Mouse (Mus musculus) heart, postnatal 36 days (tissue): ENCODE results near the gene Inava. TPM values are rescaled to one million over a fixed set of nuclear protein-coding genes. Genes with fewer than 3 reads are reported as not detected.

Source experiments
- DNase-seq, 2 experiments: peaks; one replicate each; pipeline ENCODE4 v3.0.0; 2021 to 2022
- intact Hi-C: fragments of 180-260 bp; cut with DNase I; formaldehyde crosslinking; loops from one replicate; pipeline ENCODE4 v1.15.1; 2025
- total RNA-seq, 2 experiments: library from RNA; stranded (reverse); gene quantifications; 2 replicates each; pipeline ENCODE4 v1.2.3; 2021

The Inava gene
- total RNA-seq, 2 experiments from 2014 or later = not detected

DNA sequence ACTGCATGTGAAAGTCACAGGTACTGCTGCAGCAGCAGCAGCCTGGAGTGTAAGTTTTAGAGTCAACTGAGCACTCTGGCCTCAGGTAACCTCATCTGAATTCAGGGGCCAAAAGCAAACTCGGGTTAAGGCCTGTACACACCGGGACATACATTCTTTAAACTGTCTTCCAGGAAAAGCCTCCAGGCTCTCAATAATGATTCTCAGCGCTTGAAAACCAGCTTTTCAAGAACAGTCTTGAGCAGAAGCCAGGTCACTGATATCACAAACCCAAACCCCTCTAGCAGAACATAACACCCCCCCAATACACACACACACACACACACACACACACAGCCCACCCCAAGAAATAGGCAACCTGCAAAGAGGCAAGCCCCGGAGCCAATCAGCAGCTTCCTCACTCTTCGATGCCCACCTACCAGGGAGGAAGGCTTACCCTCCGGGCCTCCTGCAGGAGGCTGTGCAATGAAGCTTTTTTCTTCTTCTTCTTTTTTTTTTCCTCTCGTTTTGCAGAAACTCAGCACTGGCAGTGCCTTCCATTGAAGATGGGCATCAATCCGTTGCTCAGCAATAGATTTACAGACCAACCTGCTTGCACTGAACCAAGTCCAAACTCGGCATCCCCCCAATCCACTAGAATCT lies 1.7 kb downstream of the Inava start:
- DNase-seq = no peak

GRCm38 (mm10) chr1:136231596-136231995 lies 2.5 kb downstream of the Inava start:
- intact Hi-C loops = no loop called here
- no peak for DNase-seq

More for the DNA sequence above, 1.7 kb downstream of the Inava start:
- intact Hi-C loops = no loop called here

DNA sequence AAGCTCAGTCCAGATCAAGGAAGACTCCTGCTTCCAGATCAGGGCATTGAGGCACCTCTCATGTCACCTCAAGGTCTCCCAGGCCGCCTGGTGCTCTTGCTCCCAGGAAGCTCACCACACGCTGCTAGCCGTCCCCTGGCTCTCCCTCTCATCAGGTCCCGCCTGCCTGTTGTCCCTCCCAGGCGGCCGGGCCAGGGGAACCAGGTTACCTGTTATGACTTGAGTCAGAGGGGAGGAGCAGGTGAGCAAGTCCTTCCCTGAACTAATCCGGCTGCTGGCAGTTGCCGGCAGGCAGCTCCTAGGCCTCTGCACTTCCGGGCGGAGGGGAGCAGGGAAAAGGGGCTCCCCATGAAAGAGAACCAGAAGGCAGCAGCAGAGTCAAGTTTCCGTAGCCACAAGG lies 3.9 kb downstream of the Inava start:
- DNase-seq = no peak
- intact Hi-C loops = no loop called here

DNA sequence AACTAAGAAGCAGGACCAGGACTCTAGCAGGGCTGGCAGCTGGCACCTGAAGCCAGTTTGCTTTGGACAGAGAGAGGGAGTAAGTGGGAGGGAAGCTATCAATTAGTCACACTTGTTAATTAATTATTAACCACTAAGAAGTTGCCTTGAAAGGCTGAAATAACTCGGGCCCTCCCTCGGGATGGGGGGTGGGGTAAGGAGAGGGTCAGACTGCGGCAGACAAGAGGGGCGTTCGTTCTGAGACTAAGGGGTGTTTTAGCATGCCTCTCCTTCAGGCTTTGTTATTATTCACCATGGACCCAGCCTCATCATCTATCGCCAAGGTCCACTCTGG lies 5.1 kb downstream of the Inava start:
- intact Hi-C loops = no loop called here
- no peak for DNase-seq

DNA sequence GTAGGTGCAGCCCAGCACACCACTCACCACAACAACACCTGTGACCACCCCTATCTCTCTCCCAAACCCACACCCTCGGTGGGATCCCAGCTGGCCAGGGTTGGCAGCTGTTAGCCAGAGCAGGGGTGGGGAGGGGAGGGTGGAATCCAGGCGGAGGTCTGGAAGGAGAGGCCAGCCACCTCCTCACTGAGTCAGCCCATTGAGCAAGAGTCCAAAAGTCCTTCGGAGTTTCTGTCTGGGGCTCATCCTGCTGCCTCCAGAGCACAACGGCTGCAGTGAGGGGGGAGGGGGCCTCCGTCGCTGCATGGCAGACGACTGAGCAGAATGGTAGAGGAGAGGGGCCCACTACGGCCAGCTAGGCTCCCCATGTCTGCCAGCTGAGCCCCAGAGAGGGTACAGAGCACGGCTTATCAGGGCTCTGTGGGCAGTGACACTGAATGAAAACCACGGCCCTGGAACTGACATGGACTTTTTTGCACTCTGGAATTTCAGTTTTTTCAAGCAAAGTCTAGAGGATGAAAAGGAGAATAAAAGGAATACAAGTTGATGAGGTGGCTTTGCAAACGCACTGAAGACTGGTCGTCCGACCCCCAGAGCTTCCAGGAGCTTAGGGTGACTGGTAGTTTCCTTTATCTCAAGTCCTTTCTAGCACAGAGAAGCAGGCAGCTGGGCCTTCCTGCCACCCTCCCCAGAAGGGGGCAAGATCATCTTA lies 5.6 kb downstream of the Inava start:
- intact Hi-C loops = no loop called here
- peak in 1 of 2 experiments; percentile 5 for DNase-seq

DNA sequence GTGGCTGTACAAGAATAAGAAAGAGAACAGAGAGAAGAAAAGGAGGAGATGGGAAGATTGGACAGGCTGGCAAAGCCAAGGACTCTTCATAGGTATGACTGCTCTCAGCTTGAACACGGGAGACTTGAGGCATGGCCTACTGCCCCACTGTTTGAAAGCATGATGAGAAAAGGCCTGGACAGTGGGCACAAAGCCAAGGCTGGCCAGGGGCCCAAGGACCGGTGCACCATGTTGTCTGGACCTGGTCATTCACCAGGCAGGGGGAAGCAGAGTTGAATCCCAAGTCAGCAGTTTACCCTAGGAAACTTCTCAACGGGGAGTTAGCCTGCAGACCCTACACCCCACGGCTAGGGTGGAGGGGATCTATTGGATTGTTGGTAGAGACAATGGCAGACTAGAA lies 6.2 kb downstream of the Inava start:
- DNase-seq = peak in 1 of 2 experiments; percentile 8
- intact Hi-C loops = no loop called here

- no peak for DNase-seq
- intact Hi-C loops = no loop called here
Measured at GRCm38 (mm10) chr1:136226626-136227025, 7.4 kb downstream of the Inava start.

GRCm38 (mm10) chr1:136225846-136226245 lies 8.2 kb downstream of the Inava start:
- DNase-seq = no peak
- intact Hi-C loops = no loop called here

- intact Hi-C loops = no loop called here
- DNase-seq = no peak
Measured at GRCm38 (mm10) chr1:136223758-136224342, 10.2 kb downstream of the Inava start.

GRCm38 (mm10) chr1:136222386-136222785 lies 11.7 kb downstream of the Inava start:
- intact Hi-C loops = no loop called here
- DNase-seq = no peak

DNA sequence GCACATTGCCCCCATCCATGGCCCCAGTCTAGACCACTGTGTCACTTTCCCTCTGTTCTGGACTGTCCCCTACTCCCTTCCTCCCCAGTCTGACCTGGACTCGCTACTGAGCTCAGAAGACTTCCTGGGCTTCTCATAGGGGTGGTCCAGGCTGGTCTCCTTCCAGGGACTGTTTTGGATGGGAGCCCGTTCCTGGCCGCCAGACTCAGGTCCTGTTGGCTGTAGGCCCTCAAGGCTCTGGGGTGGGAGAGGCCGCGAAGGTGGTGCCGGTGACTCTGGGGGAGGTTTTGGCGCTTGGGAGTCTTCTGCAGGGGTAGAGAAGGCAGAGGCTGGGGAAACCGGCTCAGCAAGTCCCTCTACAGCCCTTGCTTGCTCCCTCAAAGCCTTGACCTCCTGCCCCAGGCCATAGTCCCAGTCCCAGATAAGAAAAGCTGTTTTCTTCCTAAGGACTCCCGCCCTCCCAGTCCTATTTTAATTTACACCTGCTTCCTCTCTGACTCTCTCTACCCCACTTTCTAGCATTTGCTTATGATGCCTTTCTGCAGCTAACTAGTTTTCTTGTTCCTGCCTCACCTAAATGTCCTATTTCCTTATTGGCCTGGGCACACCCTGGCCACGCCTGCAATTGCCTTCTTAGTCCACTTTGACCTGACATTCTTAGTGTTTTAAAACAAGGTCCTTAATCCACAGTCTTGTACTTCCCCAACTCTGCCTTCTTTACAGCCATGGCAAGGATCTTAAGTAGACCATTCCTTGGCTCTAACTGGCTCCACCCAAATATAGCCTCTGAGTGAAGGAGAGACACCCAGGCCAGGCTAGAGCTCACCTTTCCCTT lies 13.8 kb downstream of the Inava start:
- DNase-seq = no peak
- intact Hi-C loops = no loop called here

GRCm38 (mm10) chr1:136214304-136214703 lies 19.8 kb downstream of the Inava start:
- intact Hi-C loops = no loop called here
- no peak for DNase-seq

GRCm38 (mm10) chr1:136212803-136213202 lies 21.3 kb downstream of the Inava start, which contains the start of gene Mroh3:
Gene Mroh3, minus strand, starts transcription at chr1:136212828.
- intact Hi-C loops = loop anchor here (2.0 kb wide), 1 partner anchor 42 kb away; no protein-coding TSS in a partner anchor
- peak in 1 of 2 experiments; percentile 18 for DNase-seq

DNA sequence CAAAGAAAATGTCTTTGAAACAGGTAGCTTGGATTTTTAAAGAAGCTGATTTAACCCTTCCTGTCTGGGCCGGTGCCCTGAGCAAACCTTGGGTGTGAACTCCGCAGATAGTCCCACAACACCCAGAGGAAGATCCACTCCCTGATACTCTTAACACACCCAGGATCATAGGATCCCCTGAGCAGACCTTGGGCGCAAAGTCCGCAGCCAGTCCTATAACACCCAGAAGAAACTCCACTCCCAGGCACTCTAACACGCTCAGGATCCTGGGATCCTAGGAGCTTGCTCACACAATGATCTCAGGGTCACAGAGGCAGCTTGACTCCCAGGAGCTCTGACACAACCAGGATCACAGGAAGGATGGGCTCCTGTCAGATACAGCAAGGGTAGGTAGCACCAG lies 44.0 kb downstream of the Inava start:
- DNase-seq = no peak
- intact Hi-C loops = no loop called here

GRCm38 (mm10) chr1:136179511-136180001 lies 54.5 kb downstream of the Inava start:
- intact Hi-C loops = no loop called here

DNA sequence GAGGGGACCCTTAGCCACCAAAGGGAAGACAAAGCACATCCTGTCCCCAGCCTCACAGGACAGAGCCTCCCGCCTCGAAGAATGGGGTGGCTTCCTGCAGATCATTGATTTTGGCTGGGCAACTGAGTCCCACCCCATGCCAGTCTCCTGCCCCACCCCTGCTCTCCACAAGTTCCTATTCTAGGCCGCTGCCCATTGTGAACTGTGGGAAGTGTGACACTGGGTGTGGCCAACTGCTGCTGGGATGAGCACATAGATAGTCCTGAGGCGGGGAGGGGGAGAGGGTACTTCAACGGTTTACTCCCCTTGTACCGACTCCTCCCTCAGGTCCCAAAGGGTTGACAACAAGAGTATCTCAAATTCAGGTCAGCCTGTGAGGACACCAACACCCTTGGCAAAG lies 55.3 kb downstream of the Inava start:
- DNase-seq = no peak
- intact Hi-C loops = no loop called here

More at GRCm38 (mm10) chr1:136179511-136180001, 54.5 kb downstream of the Inava start:
- DNase-seq = no peak

GRCm38 (mm10) chr1:136177085-136177484 lies 57.0 kb downstream of the Inava start:
- intact Hi-C loops = no loop called here
- no peak for DNase-seq

- DNase-seq = peak in 1 of 2 experiments; percentile 42
- intact Hi-C loops = loop anchor here (2.0 kb wide), 1 partner anchor 58 kb away; no protein-coding TSS in a partner anchor
Measured at GRCm38 (mm10) chr1:136175183-136175582, 58.9 kb downstream of the Inava start.

GRCm38 (mm10) chr1:136174101-136174606 lies 59.9 kb downstream of the Inava start:
- intact Hi-C loops = loop anchor here (2.0 to 5.0 kb wide), 2 partner anchors 57 to 158 kb away; no protein-coding TSS in a partner anchor

GRCm38 (mm10) chr1:136172696-136173095 lies 61.4 kb downstream of the Inava start:
- intact Hi-C loops = loop anchor here (5.0 kb wide), 1 partner anchor 160 kb away; no protein-coding TSS in a partner anchor
- no peak for DNase-seq

More at GRCm38 (mm10) chr1:136174101-136174606, 59.9 kb downstream of the Inava start:
- no peak for DNase-seq
